In genomic region chr5:103721490-103721889, GRCm38 (mm10) we compare ENCODE assay signal across 27 mouse cellular contexts. TPM values are rescaled to one million over a fixed set of nuclear protein-coding genes. Genes with fewer than 3 reads are reported as not detected.
DNase-seq lines count a peak whose midpoint lies in the region; ATAC-seq and TF ChIP-seq lines count a peak whose summit lies in the region.
"Had no signal": no experiment of that assay in that cellular context is flagged by ENCODE, and none has a peak within 500 bp of the region (broad histone marks: within the 10 kb centered on the region; RNA-seq: fewer than 3 reads in every experiment).

No protein-coding gene starts in this region.

- H3K4me1 ChIP-seq in spleen, adult 2 months (ENCODE audit: control insufficient read depth, insufficient read depth, insufficient read length): peaks cover 18% of the 10 kb centered on the region
- H3K4me1 ChIP-seq in ES-E14 (ENCODE audit: control insufficient read depth in 2 of 2, insufficient read depth in 2 of 2, low read length in 2 of 2, poor library complexity in 1 of 2): peaks cover 22 to 23% of the 10 kb centered on the region in 2 experiments
- no peaks in the 10 kb centered on the region for H3K4me1 ChIP-seq in midbrain, embryonic 14.5 days (ENCODE audit: control insufficient read depth, insufficient read depth, low read length)
- H3K4me1 ChIP-seq: heart, embryonic 13.5 days had no signal

- no peak overlapping the region for H3K4me2 ChIP-seq in midbrain, embryonic 14.5 days (ENCODE audit: low read length)
- H3K4me2 ChIP-seq: embryonic facial prominence, embryonic 13.5 days; heart, embryonic 13.5 days; liver, embryonic 12.5 days; lung, embryonic 14.5 days had no signal

- in situ Hi-C loops in ES-E14 (cut with MboI; ENCODE audit: low sequenced_read_pairs in 2 of 2, unreplicated experiment in 2 of 2): no loop called here

- TF ChIP-seq CTCF in spleen, adult 2 months (IDR thresholded peaks at IDR 0.05; ENCODE audit: extremely low read depth, insufficient read depth, insufficient read length, insufficient replicate concordance): no peak

- no peak for DNase-seq in spleen, adult 2 months (ENCODE audit: low read depth in 1 of 2, low spot score in 2 of 2)
- DNase-seq in spleen, postnatal 14 days (ENCODE audit: low spot score in 2 of 2): no peak
- no peak for DNase-seq in ES-E14 (ENCODE audit: low read depth, low spot score)
- no peak for DNase-seq in cerebellum, postnatal 36 days
- no peak for DNase-seq in midbrain, embryonic 14.5 days
- no peak for DNase-seq in right cerebral cortex, postnatal 36 days (ENCODE audit: low spot score in 2 of 2)
- DNase-seq: adrenal gland, adult 2 months; cerebellum, adult 9-10 months; heart, adult 11 months; heart, postnatal 4 days; kidney, postnatal 4 days; layer of hippocampus, adult 9-11 months; left cerebral cortex, postnatal 4 days; lung, embryonic 14.5 days; right cerebral cortex, adult 18-20 months; thymus, postnatal 14 days had no signal

- no peaks in the 10 kb centered on the region for H3K9me3 ChIP-seq in ES-E14 (ENCODE audit: control insufficient read depth, insufficient read depth, low read depth, low read length)
- no peaks in the 10 kb centered on the region for H3K9me3 ChIP-seq in midbrain, embryonic 14.5 days (ENCODE audit: control insufficient read depth, low read length)
- H3K9me3 ChIP-seq: embryonic facial prominence, embryonic 13.5 days; heart, embryonic 13.5 days; liver, embryonic 12.5 days; midbrain, embryonic 10.5 days had no signal

- no peaks in the 10 kb centered on the region for H3K36me3 ChIP-seq in spleen, adult 2 months (ENCODE audit: control insufficient read depth, insufficient read depth, low read length)
- no peaks in the 10 kb centered on the region for H3K36me3 ChIP-seq in ES-E14 (ENCODE audit: control insufficient read depth, insufficient read depth, low read length, poor library complexity, severe bottlenecking)
- H3K36me3 ChIP-seq in midbrain, embryonic 14.5 days (ENCODE audit: control insufficient read depth, insufficient read depth, low read length): no peaks in the 10 kb centered on the region
- H3K36me3 ChIP-seq: embryonic facial prominence, embryonic 13.5 days; heart, embryonic 13.5 days; liver, embryonic 12.5 days; midbrain, embryonic 10.5 days had no signal

- WGBS in spleen, adult 2 months: 49% methylated on average over 4 of the region's 4 CpGs
- WGBS in midbrain, embryonic 14.5 days: 83% methylated on average over 4 of the region's 4 CpGs

- ATAC-seq in hematopoietic stem cell, adult 5-6 weeks (replicated peaks in 1 of 2; ENCODE audit: insufficient read depth in 1 of 2, low FRiP score in 2 of 2, low TSS enrichment in 1 of 2, low read depth in 1 of 2, poor library complexity in 2 of 2, severe bottlenecking in 2 of 2): peak; percentile 39 to 40; a peak in 1 of 4 replicates
- no peak for ATAC-seq in midbrain, embryonic 14.5 days (ENCODE audit: low FRiP score, low TSS enrichment)
- ATAC-seq: CD4-positive, CD25-positive, alpha-beta regulatory T cell, adult 4 months; forebrain, embryonic 16.5 days; hindbrain, embryonic 16.5 days; intestine, embryonic 16.5 days; liver, embryonic 12.5 days had no signal

- H3K27me3 ChIP-seq in spleen, adult 2 months (ENCODE audit: control insufficient read depth, insufficient read depth, low read length): no peaks in the 10 kb centered on the region
- no peaks in the 10 kb centered on the region for H3K27me3 ChIP-seq in midbrain, embryonic 14.5 days (ENCODE audit: control insufficient read depth, insufficient read depth, low read length)
- H3K27me3 ChIP-seq: embryonic facial prominence, embryonic 13.5 days had no signal

- peak overlapping the region; percentile 57 for H3K27ac ChIP-seq in spleen, adult 2 months (ENCODE audit: insufficient read depth, low read length)
- H3K27ac ChIP-seq in ES-E14 (ENCODE audit: insufficient read depth, low read depth, low read length, poor library complexity, severe bottlenecking): peak overlapping the region; percentile 74; the same call in 1 of the 2 replicates
- no peak overlapping the region for H3K27ac ChIP-seq in midbrain, embryonic 14.5 days (replicated peaks; ENCODE audit: low read depth, low read length)
- H3K27ac ChIP-seq: embryonic facial prominence, embryonic 13.5 days; heart, embryonic 13.5 days; left cerebral cortex, adult 2 months; liver, embryonic 12.5 days; midbrain, embryonic 10.5 days; stomach, postnatal 0 days had no signal

- no peak overlapping the region; the same call in 1 of the 2 replicates for H3K9ac ChIP-seq in ES-E14 (ENCODE audit: insufficient read depth, low read depth, low read length, poor library complexity, severe bottlenecking)
- H3K9ac ChIP-seq in midbrain, embryonic 14.5 days (replicated peaks; ENCODE audit: low read length): no peak overlapping the region
- H3K9ac ChIP-seq: embryonic facial prominence, embryonic 13.5 days; heart, embryonic 13.5 days; liver, embryonic 12.5 days; lung, embryonic 14.5 days had no signal

- no peak overlapping the region for H3K4me3 ChIP-seq in spleen, adult 2 months (ENCODE audit: extremely low read depth, insufficient read depth, insufficient read length)
- no peak overlapping the region for H3K4me3 ChIP-seq in ES-E14 (ENCODE audit: insufficient read depth in 1 of 2, low read depth in 1 of 2, low read length in 2 of 2, poor library complexity in 1 of 2, severe bottlenecking in 1 of 2)
- no peak overlapping the region for H3K4me3 ChIP-seq in midbrain, embryonic 14.5 days (replicated peaks; ENCODE audit: low read depth, low read length)
- H3K4me3 ChIP-seq: embryonic facial prominence, embryonic 13.5 days; heart, embryonic 13.5 days; left cerebral cortex, adult 2 months; liver, embryonic 12.5 days; midbrain, embryonic 10.5 days had no signal

- TF ChIP-seq POLR2A in spleen, adult 2 months (IDR thresholded peaks at IDR 0.05; ENCODE audit: low read depth, low read length): no peak

TF ChIP-seq in ES-E14, 5 proteins besides CTCF, POLR2A, EP300 and RAD21:
- TF ChIP-seq HCFC1 (IDR thresholded peaks at IDR 0.05; ENCODE audit: borderline replicate concordance, insufficient read depth, low read length): no peak
- TF ChIP-seq ZNF384 (IDR thresholded peaks at IDR 0.05; ENCODE audit: low read depth, low read length): no peak
- TF ChIP-seq MAFK (IDR thresholded peaks at IDR 0.05; ENCODE audit: insufficient read depth, low read depth, low read length): no peak
- no peak for TF ChIP-seq ZC3H11A (IDR thresholded peaks at IDR 0.05; ENCODE audit: borderline replicate concordance, low read depth, low read length)
- no peak for TF ChIP-seq CHD2 (IDR thresholded peaks at IDR 0.05; ENCODE audit: low read depth, low read length)

RNA-seq across cellular contexts. Expression of gene Aff1, which starts 29.3 kb away (rescaled TPM):
- 15.2 and 16.2 TPM in 2 replicates for polyA plus RNA-seq in spleen, adult 2 months (2012; rRNA removed)
- total RNA-seq in ES-E14 (2012; rRNA removed): 21.2 and 26.0 TPM in 2 replicates
- 19.7 and 39.0 TPM in 2 replicates for total RNA-seq in hematopoietic stem cell, adult 5-6 weeks (2017)
- 1.5 and 2.6 TPM in 2 replicates for polyA plus RNA-seq in midbrain, embryonic 14.5 days (2014; fragmentation: Nextera tagmentation; extraction: Ambion mirVana)
